Mouse (Mus musculus) macrophage (primary cell): ENCODE results near the gene Vmn1r95. TPM values are rescaled to one million over a fixed set of nuclear protein-coding genes. Genes with fewer than 3 reads are reported as not detected.
"Not testable (repeated sequence)": the region's sequence is repeated elsewhere in the genome, so short reads cannot be mapped to it uniquely, and the experiment has no call there.

Experiments
- H3K27ac ChIP-seq: fragments of 350-480 bp; formaldehyde crosslinking; 2 replicates; pipeline ENCODE4 v1.9.0; 2021
- H3K36me3 ChIP-seq: fragments of 350-480 bp; formaldehyde crosslinking; 2 replicates; pipeline ENCODE4 v1.9.0; 2021; ENCODE audit errors: inconsistent target
- H3K4me3 ChIP-seq: fragments of 350-480 bp; formaldehyde crosslinking; 2 replicates; pipeline ENCODE4 v1.9.0; 2021; ENCODE audit errors: inconsistent target
- H3K79me2 ChIP-seq: fragments of 350-480 bp; formaldehyde crosslinking; 2 replicates; pipeline ENCODE4 v1.9.0; 2021; ENCODE audit errors: inconsistent target
- WGBS: methylation state at CpG from one replicate; pipeline ENCODE4 v1.1.7; 2026; ENCODE audit warnings: inconsistent platforms; ENCODE audit not compliant: missing documents; 5-methylcytosine and 5-hydroxymethylcytosine counted together
- polyA plus RNA-seq: library from polyadenylated mRNA; stranded (reverse); fragments of 250-400 nt; gene quantifications from 3 replicates; pipeline ENCODE4 v1.2.4, GENCODE M21; 2018; ENCODE audit warnings: inconsistent platforms
- total RNA-seq, 78 experiments: library from RNA; depleted of rRNA; stranded (reverse); fragments of 250-400 nt; gene quantifications; 1 replicate in 9 of 78; 2 replicates in 24 of 78; 3 replicates in 43 of 78; 4 replicates in 2 of 78; pipeline ENCODE4 v1.2.4; 2018; ENCODE audit warnings: inconsistent platforms in 56 of 78

Gene Vmn1r95
- total RNA-seq (2018; cell fraction: chromatin; rRNA removed), result not detected
- not detected for total RNA-seq (2018; cell fraction: cytosol; rRNA removed)
- not detected for total RNA-seq (2018; cell fraction: nucleus; rRNA removed)
- not detected in 3 replicates for polyA plus RNA-seq

GRCm38 (mm10) chr7:20193410-20193809, at the start of gene Vmn1r95:
TSS of gene Vmn1r95 (plus strand) at chr7:20193710.
- no CpG with 5 or more reads among the region's 3 CpGs for WGBS

GRCm38 (mm10) chr7:20168277-20168676, 25.2 kb upstream of the Vmn1r95 start, which contains the start of gene Vmn1r94:
TSS of gene Vmn1r94 (minus strand) at chr7:20168377.
- not testable (repeated sequence) for H3K4me3 ChIP-seq, H3K27ac ChIP-seq, H3K36me3 ChIP-seq, H3K79me2 ChIP-seq
- WGBS, result no CpG with 5 or more reads among the region's 3 CpGs

More at GRCm38 (mm10) chr7:20193410-20193809, at the start of gene Vmn1r95:
- not testable (repeated sequence) for H3K27ac ChIP-seq, H3K4me3 ChIP-seq, H3K36me3 ChIP-seq, H3K79me2 ChIP-seq

- H3K27ac ChIP-seq, H3K4me3 ChIP-seq, H3K36me3 ChIP-seq, H3K79me2 ChIP-seq: not testable (repeated sequence)
- WGBS, result no CpG with 5 or more reads among the region's 2 CpGs
Measured at GRCm38 (mm10) chr7:20205507-20205906, 12.0 kb downstream of the Vmn1r95 start, which contains the start of gene Gm6164. TSS of gene Gm6164 (minus strand) at chr7:20205607.

- not testable (repeated sequence) for H3K79me2 ChIP-seq
- WGBS, result no CpG with 5 or more reads among the region's 2 CpGs
Measured at GRCm38 (mm10) chr7:20233728-20234127, 40.2 kb downstream of the Vmn1r95 start, which contains the start of gene Gm4498. TSS of gene Gm4498 (minus strand) at chr7:20233828.

More at GRCm38 (mm10) chr7:20233728-20234127, 40.2 kb downstream of the Vmn1r95 start, which contains the start of gene Gm4498:
- not testable (repeated sequence) for H3K36me3 ChIP-seq, H3K4me3 ChIP-seq, H3K27ac ChIP-seq

Other genes with a start within 250 kb of the Vmn1r95 start
- gene Igsf23, start 243.0 kb upstream of the Vmn1r95 start, polyA plus RNA-seq, result not detected in 3 replicates
- gene Ceacam20, start 228.3 kb upstream of the Vmn1r95 start, polyA plus RNA-seq, result not detected in 3 replicates
- not detected in 3 replicates for gene Nlrp9b, start 202.2 kb upstream of the Vmn1r95 start, polyA plus RNA-seq
- gene Vmn1r91, start 94.0 kb upstream of the Vmn1r95 start, polyA plus RNA-seq, result not detected in 3 replicates
- gene Gm16442, start 71.1 kb upstream of the Vmn1r95 start, polyA plus RNA-seq, result not detected in 3 replicates
- not detected in 3 replicates for gene Vmn1r93, start 54.6 kb upstream of the Vmn1r95 start, polyA plus RNA-seq
- gene Vmn1r94, start 25.3 kb upstream of the Vmn1r95 start, polyA plus RNA-seq, result not detected in 3 replicates
- gene Gm6164, start 11.9 kb downstream of the Vmn1r95 start, polyA plus RNA-seq, result not detected in 3 replicates
- gene Gm4498, start 40.1 kb downstream of the Vmn1r95 start, polyA plus RNA-seq, result not detected in 3 replicates
- gene Gm5890, start 69.1 kb downstream of the Vmn1r95 start, polyA plus RNA-seq, result not detected in 3 replicates
- gene Gm4133, start 140.4 kb downstream of the Vmn1r95 start, polyA plus RNA-seq, result not detected in 3 replicates
- not detected in 3 replicates for gene Gm5728, start 181.7 kb downstream of the Vmn1r95 start, polyA plus RNA-seq
- gene Vmn1r100, start 224.2 kb downstream of the Vmn1r95 start, polyA plus RNA-seq, result not detected in 3 replicates
- gene Vmn1r101, start 248.9 kb downstream of the Vmn1r95 start, polyA plus RNA-seq, result not detected in 3 replicates